Mouse (Mus musculus) neural tube, embryonic 11.5 days (tissue): ENCODE results near the gene Gm136. TPM values are rescaled to one million over a fixed set of nuclear protein-coding genes. Genes with fewer than 3 reads are reported as not detected.

Experiments
- polyA plus RNA-seq: library from polyadenylated mRNA; unstranded; fragments of >200 nt; fragmentation: Nextera tagmentation; extraction: Ambion mirVana; gene quantifications from 2 replicates; pipeline ENCODE4 v1.2.1, GENCODE M21; 2014

Gm136 gene
- polyA plus RNA-seq, 1 experiment from 2014 or later, result not detected

Other genes with a start within 250 kb of the Gm136 start
- 104 and 112 TPM in 2 replicates for gene Akirin2, start 205.3 kb downstream of the Gm136 start, polyA plus RNA-seq
- gene Orc3, start 141.3 kb downstream of the Gm136 start, polyA plus RNA-seq, result 109 and 112 TPM in 2 replicates
- 65.7 and 67.7 TPM in 2 replicates for gene Rars2, start 141.3 kb downstream of the Gm136 start, polyA plus RNA-seq
- 53.0 and 53.9 TPM in 2 replicates for gene Slc35a1, start 68.8 kb downstream of the Gm136 start, polyA plus RNA-seq
- gene Cfap206, start 26.1 kb downstream of the Gm136 start, polyA plus RNA-seq, result 0.60 and 1.9 TPM in 2 replicates
- gene Smim8, start 22.2 kb upstream of the Gm136 start, polyA plus RNA-seq, result 42.4 and 42.5 TPM in 2 replicates
- 38.4 and 38.8 TPM in 2 replicates for gene Zfp292, start 126.7 kb upstream of the Gm136 start, polyA plus RNA-seq
- gene Cga, start 137.5 kb upstream of the Gm136 start, polyA plus RNA-seq, result not detected in 2 replicates